Mouse (Mus musculus): ENCODE results near the gene Kcnj9.

DNA sequence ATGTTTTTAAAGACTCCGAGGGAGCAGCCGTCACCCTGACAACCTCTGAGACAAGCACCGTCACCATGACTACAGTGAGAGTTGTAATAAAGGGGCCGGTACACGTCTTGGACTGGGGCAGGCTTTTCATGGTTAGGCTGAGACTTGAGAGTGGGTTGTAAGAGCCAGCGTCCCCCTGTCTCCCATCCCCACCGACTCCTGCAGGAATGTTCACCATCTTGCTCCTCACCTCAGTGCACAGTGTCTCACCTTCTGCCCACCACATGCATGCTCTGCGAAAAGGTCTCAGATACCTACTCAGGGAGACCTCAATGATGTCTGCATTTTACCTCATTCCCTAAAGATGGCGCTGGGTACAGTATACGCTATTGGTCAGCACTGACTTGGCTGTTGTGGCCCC lies 57.4 kb downstream of the Kcnj9 start:
- TF ChIP-seq CTCF (IDR thresholded peaks at IDR 0.05; ENCODE audit: low read depth) (no peak), EP300 (IDR thresholded peaks at IDR 0.05; ENCODE audit: low read depth) (no peak)
